Mouse (Mus musculus) liver, embryonic 12.5 days (tissue): ENCODE data around the gene Prss34. TPM values are rescaled to one million over a fixed set of nuclear protein-coding genes. Genes with fewer than 3 reads are reported as not detected.

Source experiments
- ATAC-seq: fragments of 200-750 bp; cut with Nextera tagmentation; 2 replicates; pipeline ENCODE4 v1.8.0; 2017; ENCODE audit warnings: moderate number of reproducible peaks, mild to moderate bottlenecking, moderate library complexity
- H3K27ac ChIP-seq: fragments of 300-500 bp; sonication (generic); 2 replicates; pipeline ENCODE4 v1.5.1; 2016; ENCODE audit warnings: mild to moderate bottlenecking
- H3K27me3 ChIP-seq: fragments of 300-500 bp; sonication (generic); replicated peaks from 2 replicates; pipeline ENCODE4 v1.6.1; 2016; ENCODE audit warnings: mild to moderate bottlenecking, moderate library complexity
- H3K36me3 ChIP-seq: fragments of 300-500 bp; sonication (generic); 2 replicates; pipeline ENCODE4 v1.6.1; 2016; ENCODE audit warnings: mild to moderate bottlenecking, moderate library complexity
- H3K4me1 ChIP-seq: fragments of 300-500 bp; sonication (generic); 2 replicates; pipeline ENCODE4 v1.6.1; 2016
- H3K4me2 ChIP-seq: fragments of 300-500 bp; sonication (generic); 2 replicates; pipeline ENCODE4 v1.6.1; 2016; ENCODE audit warnings: mild to moderate bottlenecking, moderate library complexity
- H3K4me3 ChIP-seq: fragments of 300-500 bp; sonication (generic); 2 replicates; pipeline ENCODE4 v1.5.1; 2016; ENCODE audit warnings: mild to moderate bottlenecking, moderate library complexity
- H3K9ac ChIP-seq: fragments of 300-500 bp; sonication (generic); 2 replicates; pipeline ENCODE4 v1.6.1; 2016; ENCODE audit warnings: mild to moderate bottlenecking, moderate library complexity
- H3K9me3 ChIP-seq: fragments of 300-500 bp; sonication (generic); replicated peaks from 2 replicates; pipeline ENCODE4 v1.6.1; 2016; ENCODE audit warnings: mild to moderate bottlenecking, moderate library complexity
- WGBS: fragments of 180-500 bp; shearing (Covaris S2); methylation state at CpG from one replicate; pipeline ENCODE4 v1.1.7; 2016; ENCODE audit not compliant: insufficient replicate concordance; 5-methylcytosine and 5-hydroxymethylcytosine counted together
- polyA plus RNA-seq: library from polyadenylated mRNA; unstranded; fragments of >200 nt; fragmentation: Nextera tagmentation; extraction: Ambion mirVana; gene quantifications from 2 replicates; pipeline ENCODE4 v1.2.1, GENCODE M21; 2016

Gene Prss34
- polyA plus RNA-seq, 1 experiment from 2014 or later: not detected

- peaks cover 32% of the 10 kb centered on the region for H3K36me3 ChIP-seq
- peaks cover 45% of the 10 kb centered on the region for H3K4me1 ChIP-seq
- H3K4me3 ChIP-seq: peak overlapping the region; percentile 98
- H3K9me3 ChIP-seq: no peaks in the 10 kb centered on the region
- H3K27ac ChIP-seq: peak overlapping the region; percentile 94
- WGBS: under 1% methylated on average over 43 of the region's 45 CpGs
- peak; percentile 79 for ATAC-seq
- H3K4me2 ChIP-seq: peak overlapping the region; percentile 92
- H3K9ac ChIP-seq: peak overlapping the region; percentile 98
- peaks cover 7% of the 10 kb centered on the region for H3K27me3 ChIP-seq
Measured at GRCm38 (mm10) chr17:25273706-25274501, 24.3 kb upstream of the Prss34 start.

GRCm38 (mm10) chr17:25274571-25275346 is 23.4 kb upstream of the Prss34 start, which contains the start of gene Ube2i:
Gene Ube2i (minus strand): TSS chr17:25274622.
- H3K4me1 ChIP-seq: peaks cover 42% of the 10 kb centered on the region
- H3K9ac ChIP-seq: peak within 1 kb of the TSS; percentile 98
- peak within 1 kb of the TSS; percentile 92 for H3K4me2 ChIP-seq
- H3K27ac ChIP-seq: peak within 1 kb of the TSS; percentile 94
- H3K4me3 ChIP-seq: peak within 1 kb of the TSS; percentile 98
- WGBS: 73% methylated on average over 9 of the region's 9 CpGs
- no peaks in the 10 kb centered on the region for H3K9me3 ChIP-seq
- no peak for ATAC-seq
- H3K36me3 ChIP-seq: peaks cover 23% of the 10 kb centered on the region
- H3K27me3 ChIP-seq: peaks cover 7% of the 10 kb centered on the region

- Histone ChIP-seq H3K9ac (no peak overlapping the region), H3K9me3 (no peaks in the 10 kb centered on the region), H3K4me3 (no peak overlapping the region), H3K4me1 (peaks cover 31% of the 10 kb centered on the region), H3K27ac (no peak overlapping the region), H3K4me2 (no peak overlapping the region), H3K27me3 (peaks cover 7% of the 10 kb centered on the region), H3K36me3 (peaks cover 13% of the 10 kb centered on the region)
- WGBS: 86% methylated on average over 3 of the region's 3 CpGs
- ATAC-seq: no peak
Measured at GRCm38 (mm10) chr17:25275833-25276232, 22.4 kb upstream of the Prss34 start.

DNA sequence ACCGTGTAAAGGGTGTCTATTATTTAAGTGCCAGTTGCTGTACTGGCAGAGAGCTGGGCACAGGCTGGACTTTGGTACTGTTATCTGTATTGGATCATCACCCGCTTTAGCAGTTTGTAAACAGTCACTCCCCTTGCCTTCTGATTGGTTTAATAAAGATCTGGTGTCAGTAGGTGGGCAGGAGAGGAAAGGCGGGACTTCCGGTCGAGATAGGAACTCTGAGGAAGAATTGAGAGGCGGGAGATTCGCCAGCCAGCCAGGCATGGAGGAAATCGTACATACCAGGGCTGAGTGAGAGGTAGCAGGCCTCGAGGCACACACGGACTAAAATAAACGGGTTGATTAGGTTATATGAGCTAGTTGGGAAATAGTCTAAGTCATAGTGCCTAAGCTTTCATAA is 16.1 kb upstream of the Prss34 start:
- no peaks in the 10 kb centered on the region for H3K9me3 ChIP-seq
- H3K4me2 ChIP-seq: peak overlapping the region; percentile 54
- peak overlapping the region; percentile 50 for H3K27ac ChIP-seq
- no peak overlapping the region for H3K9ac ChIP-seq
- WGBS: 16% methylated on average over 11 of the region's 11 CpGs
- H3K4me3 ChIP-seq: peak overlapping the region; percentile 17; the same call in 1 of the 2 replicates
- ATAC-seq: peak; percentile 77
- H3K4me1 ChIP-seq: peaks cover 10% of the 10 kb centered on the region
- H3K27me3 ChIP-seq: peaks cover 7% of the 10 kb centered on the region
- no peaks in the 10 kb centered on the region for H3K36me3 ChIP-seq

GRCm38 (mm10) chr17:25285033-25285432 is 13.2 kb upstream of the Prss34 start:
- Histone ChIP-seq H3K36me3 (no peaks in the 10 kb centered on the region), H3K9me3 (no peaks in the 10 kb centered on the region), H3K4me1 (peaks cover 10% of the 10 kb centered on the region), H3K4me3 (no peak overlapping the region), H3K9ac (no peak overlapping the region), H3K27ac (no peak overlapping the region), H3K27me3 (no peaks in the 10 kb centered on the region; the same call in 1 of the 2 replicates), H3K4me2 (no peak overlapping the region)
- WGBS: 25% methylated on average over 3 of the region's 3 CpGs
- 0 out of 2 replicates have a peak, but pooled peaks have one; percentile 35 for ATAC-seq

GRCm38 (mm10) chr17:25288842-25289241 is 9.4 kb upstream of the Prss34 start:
- Histone ChIP-seq H3K27me3 (peaks cover 9% of the 10 kb centered on the region), H3K36me3 (no peaks in the 10 kb centered on the region), H3K4me1 (no peaks in the 10 kb centered on the region), H3K4me2 (no peak overlapping the region), H3K9ac (no peak overlapping the region), H3K27ac (no peak overlapping the region), H3K4me3 (no peak overlapping the region), H3K9me3 (no peaks in the 10 kb centered on the region)
- no peak for ATAC-seq
- 26% methylated on average over 4 of the region's 4 CpGs for WGBS

GRCm38 (mm10) chr17:25290411-25290810 is 7.8 kb upstream of the Prss34 start:
- no peaks in the 10 kb centered on the region for H3K36me3 ChIP-seq
- H3K27me3 ChIP-seq: peaks cover 9% of the 10 kb centered on the region
- ATAC-seq: no peak
- H3K4me1 ChIP-seq: no peaks in the 10 kb centered on the region
- H3K27ac ChIP-seq: no peak overlapping the region
- H3K4me2 ChIP-seq: no peak overlapping the region
- WGBS: 24% methylated on average over 4 of the region's 4 CpGs
- H3K9me3 ChIP-seq: no peaks in the 10 kb centered on the region
- H3K4me3 ChIP-seq: no peak overlapping the region
- no peak overlapping the region for H3K9ac ChIP-seq

DNA sequence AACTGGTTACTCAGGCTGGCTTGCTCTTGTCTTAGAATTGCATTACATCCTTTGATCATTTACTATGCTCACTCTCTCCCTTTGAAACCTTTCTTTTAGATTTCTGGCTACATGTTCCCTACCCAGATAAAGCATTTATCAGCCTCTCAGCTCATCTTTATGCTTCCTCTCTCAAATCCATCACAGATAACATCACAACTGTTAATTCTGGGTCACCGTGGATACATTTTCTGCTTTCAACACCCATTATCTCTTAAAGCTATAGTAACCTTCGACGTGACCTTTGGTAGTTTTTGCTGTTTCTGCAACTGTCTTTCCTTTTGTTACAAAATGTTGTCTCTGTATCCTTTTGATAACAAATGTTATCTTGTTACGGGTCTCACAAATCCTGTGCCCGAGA is 4.7 kb upstream of the Prss34 start:
- no peaks in the 10 kb centered on the region for H3K36me3 ChIP-seq
- WGBS: 18% methylated on average over 5 of the region's 5 CpGs
- peaks cover 23% of the 10 kb centered on the region for H3K27me3 ChIP-seq
- no peaks in the 10 kb centered on the region for H3K9me3 ChIP-seq
- no peak overlapping the region for H3K4me3 ChIP-seq
- ATAC-seq: no peak
- no peak overlapping the region for H3K9ac ChIP-seq
- no peaks in the 10 kb centered on the region for H3K4me1 ChIP-seq
- H3K27ac ChIP-seq: no peak overlapping the region
- H3K4me2 ChIP-seq: no peak overlapping the region

- Histone ChIP-seq H3K4me2 (no peak overlapping the region), H3K4me1 (no peaks in the 10 kb centered on the region), H3K27ac (no peak overlapping the region), H3K4me3 (no peak overlapping the region), H3K9me3 (no peaks in the 10 kb centered on the region), H3K27me3 (peaks cover 29% of the 10 kb centered on the region), H3K36me3 (no peaks in the 10 kb centered on the region), H3K9ac (no peak overlapping the region)
- ATAC-seq: no peak
- 53% methylated on average over 1 of the region's 1 CpGs for WGBS
Measured at GRCm38 (mm10) chr17:25294111-25294510, 4.1 kb upstream of the Prss34 start.

- Histone ChIP-seq H3K27me3 (0 out of 2 replicates have a peak, but pooled peaks cover 26% of the 10 kb centered on the region), H3K36me3 (no peaks in the 10 kb centered on the region), H3K4me1 (no peaks in the 10 kb centered on the region), H3K4me2 (no peak within 1 kb of the TSS), H3K4me3 (no peak within 1 kb of the TSS), H3K9ac (no peak within 1 kb of the TSS), H3K27ac (no peak within 1 kb of the TSS), H3K9me3 (no peaks in the 10 kb centered on the region)
- no peak for ATAC-seq
- WGBS: 56% methylated on average over 4 of the region's 4 CpGs
Measured at GRCm38 (mm10) chr17:25308346-25308745, 10.2 kb downstream of the Prss34 start, which contains the start of gene Prss28. Gene Prss28 (plus strand): TSS chr17:25308646.

- Histone ChIP-seq H3K4me1 (no peaks in the 10 kb centered on the region), H3K36me3 (no peaks in the 10 kb centered on the region), H3K9me3 (no peaks in the 10 kb centered on the region), H3K27ac (no peak within 1 kb of the TSS), H3K4me2 (no peak within 1 kb of the TSS), H3K27me3 (peaks cover 48% of the 10 kb centered on the region), H3K9ac (no peak within 1 kb of the TSS), H3K4me3 (no peak within 1 kb of the TSS)
- no peak for ATAC-seq
- WGBS: 44% methylated on average over 5 of the region's 5 CpGs
Measured at GRCm38 (mm10) chr17:25318354-25318753, 20.2 kb downstream of the Prss34 start, which contains the start of gene Prss29. Gene Prss29 (plus strand): TSS chr17:25318654.

GRCm38 (mm10) chr17:25320819-25321218 is 22.6 kb downstream of the Prss34 start:
- H3K27ac ChIP-seq: no peak overlapping the region
- H3K27me3 ChIP-seq: peaks cover 50% of the 10 kb centered on the region
- H3K9ac ChIP-seq: no peak overlapping the region
- H3K4me2 ChIP-seq: no peak overlapping the region
- 78% methylated on average over 8 of the region's 8 CpGs for WGBS
- no peaks in the 10 kb centered on the region for H3K9me3 ChIP-seq
- no peaks in the 10 kb centered on the region for H3K4me1 ChIP-seq
- no peak for ATAC-seq
- no peak overlapping the region for H3K4me3 ChIP-seq
- no peaks in the 10 kb centered on the region for H3K36me3 ChIP-seq
